Mouse (Mus musculus) stomach, postnatal 0 days (tissue): ENCODE results near the gene Tgoln1. TPM values are rescaled to one million over a fixed set of nuclear protein-coding genes. Genes with fewer than 3 reads are reported as not detected.

Experiments
- ATAC-seq: fragments of 200-750 bp; cut with Nextera tagmentation; 2 replicates; pipeline ENCODE4 v1.8.0; 2017; ENCODE audit not compliant: low FRiP score, low TSS enrichment
- DNase-seq: peaks from one replicate; pipeline ENCODE4 v3.0.0-alpha.2; 2016; ENCODE audit warnings: low spot score
- H3K27ac ChIP-seq: fragments of 300-500 bp; sonication (generic); replicated peaks from 2 replicates; pipeline ENCODE4 v1.5.1; 2014; ENCODE audit warnings: mild to moderate bottlenecking, control low read depth
- H3K27me3 ChIP-seq: fragments of 300-500 bp; sonication (generic); 2 replicates; pipeline ENCODE4 v1.6.1; 2014; ENCODE audit warnings: low read length; ENCODE audit not compliant: control insufficient read depth, insufficient read depth
- H3K36me3 ChIP-seq: fragments of 300-500 bp; sonication (generic); 2 replicates; pipeline ENCODE4 v1.6.1; 2014; ENCODE audit warnings: low read length, mixed read lengths; ENCODE audit not compliant: control insufficient read depth, insufficient read depth
- H3K4me1 ChIP-seq: fragments of 300-500 bp; sonication (generic); replicated peaks from 2 replicates; pipeline ENCODE4 v1.6.1; 2014; ENCODE audit warnings: antibody characterized with exemption; ENCODE audit not compliant: control insufficient read depth, insufficient read depth
- H3K4me2 ChIP-seq: fragments of 300-500 bp; sonication (generic); replicated peaks from 2 replicates; pipeline ENCODE4 v1.6.1; 2014; ENCODE audit warnings: low read depth, mild to moderate bottlenecking, control low read depth, moderate library complexity
- H3K4me3 ChIP-seq: fragments of 300-500 bp; sonication (generic); 2 replicates; pipeline ENCODE4 v1.5.1; 2014; ENCODE audit warnings: low read depth, low read length, control low read depth
- H3K9ac ChIP-seq: fragments of 300-500 bp; sonication (generic); 2 replicates; pipeline ENCODE4 v1.6.1; 2014; ENCODE audit warnings: mild to moderate bottlenecking, low read length, control low read depth, mixed read lengths
- H3K9me3 ChIP-seq: fragments of 300-500 bp; sonication (generic); 2 replicates; pipeline ENCODE4 v1.6.1; 2016; ENCODE audit warnings: low read length; ENCODE audit not compliant: control insufficient read depth
- CTCF ChIP-seq: IDR thresholded peaks from 2 replicates; pipeline ENCODE4 v1.5.1; 2016; ENCODE audit warnings: antibody characterized with exemption, low read depth, mild to moderate bottlenecking, moderate library complexity
- EP300 ChIP-seq: optimal IDR thresholded peaks from 2 replicates; pipeline ENCODE3; 2016; ENCODE audit warnings: antibody characterized with exemption
- whole genome bisulfite sequencing: fragments of 180-500 bp; shearing (Covaris S2); extraction: QIAGEN DNeasy Blood & Tissue Kit; methylation state at CpG from one replicate; pipeline ENCODE4 v1.1.7; 2014; 5-methylcytosine and 5-hydroxymethylcytosine counted together
- polyA plus RNA-seq: library from polyadenylated mRNA; unstranded; fragments of >200 nt; fragmentation: Nextera tagmentation; extraction: Ambion mirVana; gene quantifications from 2 replicates; pipeline ENCODE4 v1.2.1, GENCODE M21; 2015

Gene Tgoln1
- polyA plus RNA-seq, 1 experiment from 2014 or later = 37.2 TPM

- WGBS = 40% methylated on average over 10 of the region's 10 CpGs
Measured at GRCm38 (mm10) chr6:72647383-72647820, 30.6 kb upstream of the Tgoln1 start.

GRCm38 (mm10) chr6:72645364-72645763, 28.6 kb upstream of the Tgoln1 start:
- Histone ChIP-seq H3K27ac (no peak overlapping the region), H3K27me3 (no peaks in the 10 kb centered on the region), H3K4me3 (no peak overlapping the region), H3K36me3 (no peaks in the 10 kb centered on the region), H3K9ac (no peak overlapping the region), H3K9me3 (no peaks in the 10 kb centered on the region), H3K4me1 (no peaks in the 10 kb centered on the region; the same call in 1 of the 2 replicates), H3K4me2 (no peak overlapping the region)
- ATAC-seq (no peak), DNase-seq (no peak)
- 88% methylated on average over 7 of the region's 7 CpGs for WGBS
- TF ChIP-seq EP300 = no peak
- TF ChIP-seq CTCF = no peak

More at GRCm38 (mm10) chr6:72647383-72647820, 30.6 kb upstream of the Tgoln1 start:
- TF ChIP-seq EP300 = no peak
- peak; percentile 91 for TF ChIP-seq CTCF
- H3K4me1 ChIP-seq = no peaks in the 10 kb centered on the region; the same call in 1 of the 2 replicates
- H3K9ac ChIP-seq = no peak overlapping the region
- DNase-seq = peak; percentile 69
- no peak overlapping the region for H3K27ac ChIP-seq
- no peaks in the 10 kb centered on the region for H3K9me3 ChIP-seq
- H3K36me3 ChIP-seq = no peaks in the 10 kb centered on the region
- no peak overlapping the region for H3K4me2 ChIP-seq
- H3K27me3 ChIP-seq = no peaks in the 10 kb centered on the region
- H3K4me3 ChIP-seq = no peak overlapping the region
- peak; percentile 3; the same call in 1 of the 2 replicates for ATAC-seq

- Histone ChIP-seq H3K9ac (no peak overlapping the region), H3K4me2 (no peak overlapping the region), H3K36me3 (no peaks in the 10 kb centered on the region), H3K4me3 (no peak overlapping the region), H3K27ac (no peak overlapping the region), H3K9me3 (no peaks in the 10 kb centered on the region), H3K27me3 (no peaks in the 10 kb centered on the region), H3K4me1 (no peaks in the 10 kb centered on the region)
- TF ChIP-seq CTCF = no peak
- no peak for TF ChIP-seq EP300
- 45% methylated on average over 4 of the region's 4 CpGs for WGBS
- no peak for ATAC-seq
- no peak for DNase-seq
Measured at GRCm38 (mm10) chr6:72644576-72644975, 27.8 kb upstream of the Tgoln1 start.

GRCm38 (mm10) chr6:72641218-72641954, 24.6 kb upstream of the Tgoln1 start:
- WGBS = 55% methylated on average over 18 of the region's 18 CpGs
- peak; percentile 79 for DNase-seq
- ATAC-seq = peak; percentile 97
- H3K9ac ChIP-seq = no peak overlapping the region
- no peaks in the 10 kb centered on the region for H3K36me3 ChIP-seq
- no peaks in the 10 kb centered on the region; the same call in 1 of the 2 replicates for H3K4me1 ChIP-seq
- H3K27ac ChIP-seq = peak overlapping the region; percentile 50
- H3K4me2 ChIP-seq = no peak overlapping the region
- TF ChIP-seq EP300 = no peak
- no peak for TF ChIP-seq CTCF
- H3K4me3 ChIP-seq = no peak overlapping the region
- no peaks in the 10 kb centered on the region for H3K27me3 ChIP-seq
- no peaks in the 10 kb centered on the region for H3K9me3 ChIP-seq

GRCm38 (mm10) chr6:72636940-72637339, 20.1 kb upstream of the Tgoln1 start:
- H3K4me3 ChIP-seq = no peak overlapping the region
- 82% methylated on average over 3 of the region's 3 CpGs for WGBS
- TF ChIP-seq CTCF (peak; percentile 65), EP300 (no peak)
- no peaks in the 10 kb centered on the region for H3K36me3 ChIP-seq
- H3K4me1 ChIP-seq = no peaks in the 10 kb centered on the region; the same call in none of the 2 replicates
- H3K27ac ChIP-seq = no peak overlapping the region
- no peak overlapping the region for H3K4me2 ChIP-seq
- no peak for ATAC-seq
- no peak overlapping the region for H3K9ac ChIP-seq
- H3K9me3 ChIP-seq = no peaks in the 10 kb centered on the region
- H3K27me3 ChIP-seq = no peaks in the 10 kb centered on the region
- no peak for DNase-seq

- Histone ChIP-seq H3K27me3 (no peaks in the 10 kb centered on the region), H3K4me3 (no peak overlapping the region), H3K9me3 (no peaks in the 10 kb centered on the region), H3K9ac (0 out of 2 replicates have a peak overlapping the region, but pooled peaks have one; percentile 35), H3K4me1 (no peaks in the 10 kb centered on the region; the same call in none of the 2 replicates), H3K36me3 (no peaks in the 10 kb centered on the region; the same call in 1 of the 2 replicates), H3K4me2 (no peak overlapping the region), H3K27ac (peak overlapping the region; percentile 35; the same call in 1 of the 2 replicates)
- ATAC-seq = peak; percentile 76
- TF ChIP-seq EP300 (no peak), CTCF (peak; percentile 81)
- 34% methylated on average over 12 of the region's 12 CpGs for WGBS
- peak; percentile 65 for DNase-seq
Measured at GRCm38 (mm10) chr6:72635760-72636431, 19.1 kb upstream of the Tgoln1 start.
